Mouse (Mus musculus): ENCODE measurements at regions not wholly inside any gene's neighbourhood (a gene's known extent, or its start where the extent isn't known, plus 50 kb on each side); places are given as distances from the start of the nearest gene placed in this dataset.

- peak; percentile 6 for DNase-seq
These were observed 329.6 kb downstream of the Ttll7 start for GRCm38 (mm10) chr3:147181501-147182365.

GRCm38 (mm10) chr3:147182366-147182875, 330.3 kb downstream of the Ttll7 start:
- no peak for DNase-seq

GRCm38 (mm10) chr3:147183656-147184290, 331.6 kb downstream of the Ttll7 start:
- DNase-seq = no peak

GRCm38 (mm10) chr3:147189737-147190136, 337.6 kb downstream of the Ttll7 start:
- DNase-seq = no peak

- no peak for DNase-seq
These were observed 344.5 kb downstream of the Ttll7 start for GRCm38 (mm10) chr3:147196626-147197025.

- no peak for DNase-seq
These were observed 345.0 kb downstream of the Ttll7 start for GRCm38 (mm10) chr3:147197215-147197614.

GRCm38 (mm10) chr3:147211127-147211940, 359.2 kb downstream of the Ttll7 start:
- no peak for DNase-seq

GRCm38 (mm10) chr3:147228663-147229062, 376.5 kb downstream of the Ttll7 start:
- DNase-seq = peak; percentile 82

- DNase-seq = no peak
These were observed 378.4 kb downstream of the Ttll7 start for GRCm38 (mm10) chr3:147230594-147230993.

GRCm38 (mm10) chr3:147238398-147238797, 386.2 kb downstream of the Ttll7 start:
- DNase-seq = no peak

GRCm38 (mm10) chr3:147240651-147241050, 388.5 kb downstream of the Ttll7 start:
- peak; percentile 10 for DNase-seq

GRCm38 (mm10) chr3:147244911-147245430, 392.8 kb downstream of the Ttll7 start:
- no peak for DNase-seq

- DNase-seq = no peak
These were observed 394.0 kb downstream of the Ttll7 start for GRCm38 (mm10) chr3:147246141-147246540.

- no peak for DNase-seq
These were observed 397.3 kb downstream of the Ttll7 start for GRCm38 (mm10) chr3:147249466-147249865.

GRCm38 (mm10) chr3:147249906-147250305, 397.7 kb downstream of the Ttll7 start:
- DNase-seq = no peak

- no peak for DNase-seq
These were observed 400.1 kb downstream of the Ttll7 start for GRCm38 (mm10) chr3:147252226-147252788.

- DNase-seq = no peak
These were observed 400.6 kb downstream of the Ttll7 start for GRCm38 (mm10) chr3:147252812-147253211.

GRCm38 (mm10) chr3:147254454-147254853, 402.3 kb downstream of the Ttll7 start:
- DNase-seq = no peak

GRCm38 (mm10) chr3:147260958-147261595, 408.9 kb downstream of the Ttll7 start:
- DNase-seq = peak; percentile 9

GRCm38 (mm10) chr3:147266556-147266955, 414.4 kb downstream of the Ttll7 start:
- DNase-seq = peak; percentile 33

- DNase-seq = no peak
These were observed 421.3 kb downstream of the Ttll7 start for GRCm38 (mm10) chr3:147273446-147273845.

- no peak for DNase-seq
These were observed 426.4 kb downstream of the Ttll7 start for GRCm38 (mm10) chr3:147278602-147279001.
